Mouse (Mus musculus): Measurements from ENCODE around the gene Tmem145. TPM values are rescaled to one million over a fixed set of nuclear protein-coding genes. Genes with fewer than 3 reads are reported as not detected.

Gene Tmem145
- not detected in 2 replicates for polyA plus RNA-seq (2015; fragmentation: Nextera tagmentation; extraction: Ambion mirVana)

DNA sequence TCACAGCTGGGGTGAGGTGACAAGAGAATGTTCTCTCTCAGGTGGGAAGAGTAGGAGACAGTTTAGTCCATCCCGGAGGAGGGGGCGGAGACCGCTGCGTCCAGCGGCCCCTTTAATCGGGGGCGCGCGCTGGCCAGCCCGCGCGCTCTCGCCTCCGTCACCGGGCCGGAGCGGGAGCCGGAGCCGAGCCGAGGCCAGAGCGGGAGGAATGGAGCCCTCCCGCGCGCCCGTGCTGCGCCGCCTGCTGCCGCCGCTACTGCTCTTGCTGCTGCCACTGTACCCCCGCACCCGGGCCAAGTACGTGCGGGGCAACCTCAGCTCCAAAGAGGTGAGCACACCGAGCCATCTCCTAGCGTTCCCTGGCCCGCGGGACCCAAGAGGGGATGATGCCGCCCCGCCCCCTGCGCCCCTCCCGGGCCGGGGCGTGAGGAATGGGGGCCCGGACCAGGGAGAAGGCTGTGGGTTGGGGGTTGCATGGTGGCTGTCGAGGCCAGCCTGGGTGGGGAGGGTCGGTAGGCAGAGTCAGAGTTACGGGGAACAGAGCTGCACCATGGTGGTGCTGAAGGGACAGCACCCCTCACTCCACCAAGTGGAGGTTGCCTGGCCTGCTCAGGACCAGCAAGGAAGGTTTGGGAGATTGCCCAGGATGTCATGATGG, at the start of gene Tmem145:
Tmem145 (plus strand) TSS at position 151 of the 658 bp plus-strand sequence.

GRCm38 (mm10) chr7:25267301-25267750, 38.6 kb upstream of the Tmem145 start, which contains the start of gene Cic:
Gene Cic (plus strand): TSS chr7:25267704.

GRCm38 (mm10) chr7:25297454-25298325, 8.2 kb upstream of the Tmem145 start, which contains the start of gene Pafah1b3:
Gene Pafah1b3 (minus strand): TSS chr7:25297986.

DNA sequence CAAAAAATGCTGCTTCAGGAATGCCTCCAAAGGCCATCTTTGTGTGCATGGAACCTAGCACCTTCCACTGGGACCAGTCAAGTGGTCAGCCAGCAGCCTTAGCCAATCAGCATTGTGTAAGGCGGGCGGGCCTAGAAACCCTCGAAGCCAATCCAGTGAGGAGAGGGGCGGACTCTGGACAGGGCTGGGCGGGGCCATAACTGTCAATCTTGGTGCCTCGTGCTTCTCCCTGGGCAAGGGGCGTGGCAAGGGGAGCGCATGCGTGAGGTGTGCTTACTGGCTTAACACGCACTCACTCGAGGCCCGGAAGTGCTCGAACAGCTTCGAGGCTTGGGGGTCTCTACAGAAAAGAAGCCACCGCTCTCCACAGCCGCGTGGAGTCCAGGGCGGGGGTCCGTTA, 4.8 kb upstream of the Tmem145 start, which contains the start of gene Prr19:
Prr19 (plus strand) TSS at position 349 of the 400 bp plus-strand sequence.

GRCm38 (mm10) chr7:25316532-25317445, 10.9 kb downstream of the Tmem145 start, which contains the start of gene Megf8:
Gene Megf8 (plus strand): TSS chr7:25317164.

Other genes with a start within 250 kb of the Tmem145 start
- gene Grik5, start 233.8 kb upstream of the Tmem145 start, polyA plus RNA-seq (2015; fragmentation: Nextera tagmentation; extraction: Ambion mirVana) = 1.5 and 2.2 TPM in 2 replicates
- 9.0 and 9.4 TPM in 2 replicates for gene Zfp574, start 233.5 kb upstream of the Tmem145 start, polyA plus RNA-seq (2015; fragmentation: Nextera tagmentation; extraction: Ambion mirVana)
- gene Pou2f2, start 126.4 kb upstream of the Tmem145 start, polyA plus RNA-seq (2015; fragmentation: Nextera tagmentation; extraction: Ambion mirVana) = 0.42 and 0.46 TPM in 2 replicates
- 6.5 and 7.9 TPM in 2 replicates for gene Dedd2, start 85.5 kb upstream of the Tmem145 start, polyA plus RNA-seq (2015; fragmentation: Nextera tagmentation; extraction: Ambion mirVana)
- gene Zfp526, start 84.7 kb upstream of the Tmem145 start, polyA plus RNA-seq (2015; fragmentation: Nextera tagmentation; extraction: Ambion mirVana) = 1.4 and 1.8 TPM in 2 replicates
- 6.6 and 8.2 TPM in 2 replicates for gene Gsk3a, start 68.3 kb upstream of the Tmem145 start, polyA plus RNA-seq (2015; fragmentation: Nextera tagmentation; extraction: Ambion mirVana)
- gene Erf, start 55.3 kb upstream of the Tmem145 start, polyA plus RNA-seq (2015; fragmentation: Nextera tagmentation; extraction: Ambion mirVana) = 5.6 and 8.0 TPM in 2 replicates
- gene Cic, start 38.4 kb upstream of the Tmem145 start, polyA plus RNA-seq (2015; fragmentation: Nextera tagmentation; extraction: Ambion mirVana) = 14.1 and 16.4 TPM in 2 replicates
- 36.2 and 42.4 TPM in 2 replicates for gene Pafah1b3, start 8.1 kb upstream of the Tmem145 start, polyA plus RNA-seq (2015; fragmentation: Nextera tagmentation; extraction: Ambion mirVana)
- 0.10 TPM in 1 of 2 replicates, not detected in the other for gene Prr19, start 4.7 kb upstream of the Tmem145 start, polyA plus RNA-seq (2015; fragmentation: Nextera tagmentation; extraction: Ambion mirVana)
- 5.9 and 6.2 TPM in 2 replicates for gene Megf8, start 11.1 kb downstream of the Tmem145 start, polyA plus RNA-seq (2015; fragmentation: Nextera tagmentation; extraction: Ambion mirVana)
- 21.2 TPM in 1 of 2 replicates, not detected in the other for gene Cnfn, start 63.6 kb downstream of the Tmem145 start, polyA plus RNA-seq (2015; fragmentation: Nextera tagmentation; extraction: Ambion mirVana)
- gene Lipe, start 92.6 kb downstream of the Tmem145 start, polyA plus RNA-seq (2015; fragmentation: Nextera tagmentation; extraction: Ambion mirVana) = 20.7 and 82.3 TPM in 2 replicates
- gene Cxcl17, start 106.8 kb downstream of the Tmem145 start, polyA plus RNA-seq (2015; fragmentation: Nextera tagmentation; extraction: Ambion mirVana) = not detected in 2 replicates
- 4.0 and 4.1 TPM in 2 replicates for gene Ceacam1, start 171.5 kb downstream of the Tmem145 start, polyA plus RNA-seq (2015; fragmentation: Nextera tagmentation; extraction: Ambion mirVana)
- not detected in 2 replicates for gene Ceacam2, start 233.8 kb downstream of the Tmem145 start, polyA plus RNA-seq (2015; fragmentation: Nextera tagmentation; extraction: Ambion mirVana)

Measured in skeletal muscle tissue, postnatal 0 days (tissue).